Mouse (Mus musculus): ENCODE results near the gene Ncaph2.

Ncaph2 gene

DNA sequence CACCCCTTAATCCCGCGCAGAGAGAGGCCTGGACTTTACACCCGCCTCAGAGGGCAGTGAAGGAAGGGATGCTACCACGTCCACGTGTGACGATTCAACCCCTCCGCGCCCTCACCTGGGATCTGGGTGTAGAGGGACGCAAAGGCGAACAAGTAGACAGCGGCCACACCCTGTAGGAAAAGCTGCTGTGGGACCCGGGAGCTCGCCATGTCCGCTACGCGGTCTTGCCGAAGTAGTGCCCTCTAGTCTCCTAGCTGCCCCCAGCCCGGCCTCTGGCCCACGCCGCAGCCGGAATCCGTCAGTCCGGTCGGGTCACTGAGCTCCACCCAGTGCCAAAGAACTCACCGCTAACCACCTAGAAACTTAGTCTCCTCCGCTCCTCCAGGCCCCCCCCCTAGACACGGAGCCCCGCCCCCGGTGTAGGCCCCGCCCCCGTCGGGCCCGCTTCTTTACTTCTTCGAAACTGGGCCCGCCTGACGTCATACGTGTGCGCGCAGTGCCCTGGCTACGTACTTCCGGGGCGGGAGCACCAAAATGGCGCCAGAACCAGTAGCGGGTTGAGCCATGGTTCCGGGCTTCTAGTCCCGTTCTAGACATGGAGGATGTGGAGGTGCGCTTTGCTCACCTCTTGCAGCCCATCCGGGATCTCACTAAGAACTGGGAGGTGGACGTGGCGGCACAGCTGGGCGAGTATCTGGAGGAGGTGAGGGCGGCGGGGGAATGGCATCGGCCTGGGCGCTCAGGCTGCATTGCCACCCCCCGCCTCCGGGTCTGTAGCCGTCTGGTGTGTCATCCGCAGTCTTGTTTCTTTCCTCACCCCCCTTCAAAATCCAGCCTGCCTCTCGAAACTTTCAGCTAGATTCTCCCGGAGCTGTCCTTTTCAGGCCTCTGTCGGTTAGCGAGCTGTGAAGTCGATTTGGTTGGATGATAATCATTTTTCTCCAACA lies at the start of gene Ncaph2, which contains the start of gene Lmf2:
Ncaph2 (plus strand) TSS at position 479 of the 947 bp plus-strand sequence.
Lmf2 (minus strand) TSS at position 419 of the 947 bp plus-strand sequence.
- DNase-seq (ENCODE audit: low read depth): peak; percentile 94

- no peak for DNase-seq (ENCODE audit: low read depth)
These were observed 49.6 kb upstream of the Ncaph2 start for GRCm38 (mm10) chr15:89305966-89306365.

DNA sequence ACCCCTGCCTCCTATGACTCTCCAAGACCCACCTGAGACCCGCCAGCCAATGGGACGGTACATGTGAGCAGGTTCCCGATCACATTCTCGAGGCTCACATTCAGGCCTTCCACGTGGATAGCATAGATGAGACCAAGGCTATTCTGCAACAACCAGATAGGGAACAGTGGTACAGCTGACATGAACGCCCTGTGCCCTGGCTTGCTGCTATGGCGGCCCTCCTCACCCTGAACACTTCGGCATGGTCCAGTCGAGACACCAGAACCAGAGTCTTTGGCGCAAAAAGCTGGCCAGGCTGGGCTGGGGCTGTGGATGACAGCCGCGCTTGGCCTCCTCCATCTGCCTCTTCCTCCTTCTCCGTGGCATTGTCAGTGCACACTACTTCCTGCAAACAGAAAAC lies 48.1 kb upstream of the Ncaph2 start:
- no peak for DNase-seq (ENCODE audit: low read depth)

GRCm38 (mm10) chr15:89308406-89309139 lies 46.9 kb upstream of the Ncaph2 start:
- DNase-seq (ENCODE audit: low read depth): no peak

- no peak for DNase-seq (ENCODE audit: low read depth)
These were observed 45.5 kb upstream of the Ncaph2 start for GRCm38 (mm10) chr15:89309962-89310498.

DNA sequence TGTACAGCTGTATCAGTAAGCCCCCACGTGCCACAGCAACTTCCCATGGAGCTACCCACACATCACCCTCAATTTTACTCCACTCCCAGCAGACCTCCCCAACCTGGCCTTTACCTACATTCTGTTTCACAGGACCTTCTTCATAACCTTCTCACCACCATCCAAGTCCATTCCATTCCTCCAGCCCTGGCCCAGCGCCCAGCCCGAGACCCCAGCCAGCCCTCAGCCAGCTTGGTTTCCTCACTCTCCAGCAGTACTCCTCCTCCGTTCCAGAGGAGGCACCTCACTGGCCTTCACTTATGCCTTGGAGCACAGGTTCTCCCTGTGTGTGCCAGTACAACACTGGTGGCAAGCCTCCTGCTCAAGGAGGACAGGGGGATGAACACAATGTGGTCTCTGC lies 42.2 kb upstream of the Ncaph2 start:
- no peak for DNase-seq (ENCODE audit: low read depth)

DNA sequence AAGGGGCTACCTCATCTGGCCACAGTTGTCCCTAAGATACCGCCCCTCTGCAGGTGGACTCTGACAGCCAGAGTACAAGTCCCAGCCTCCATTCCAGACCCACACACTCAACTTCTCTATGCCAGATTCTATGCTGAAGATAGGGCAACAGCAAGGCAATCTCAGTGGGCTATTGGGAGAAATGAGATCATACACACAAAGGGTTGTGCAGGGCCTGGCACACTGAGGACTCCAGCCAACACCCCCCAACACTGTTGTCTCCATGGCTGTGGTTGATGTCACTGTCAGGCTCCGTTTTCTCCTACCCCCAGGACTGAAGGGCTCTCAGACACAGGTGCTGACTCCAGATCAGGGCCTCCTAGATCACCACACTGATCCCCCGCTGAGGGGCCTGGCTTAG lies 41.4 kb upstream of the Ncaph2 start:
- no peak for DNase-seq (ENCODE audit: low read depth)

- no peak for DNase-seq (ENCODE audit: low read depth)
These were observed 40.9 kb upstream of the Ncaph2 start for GRCm38 (mm10) chr15:89314511-89315189.

DNA sequence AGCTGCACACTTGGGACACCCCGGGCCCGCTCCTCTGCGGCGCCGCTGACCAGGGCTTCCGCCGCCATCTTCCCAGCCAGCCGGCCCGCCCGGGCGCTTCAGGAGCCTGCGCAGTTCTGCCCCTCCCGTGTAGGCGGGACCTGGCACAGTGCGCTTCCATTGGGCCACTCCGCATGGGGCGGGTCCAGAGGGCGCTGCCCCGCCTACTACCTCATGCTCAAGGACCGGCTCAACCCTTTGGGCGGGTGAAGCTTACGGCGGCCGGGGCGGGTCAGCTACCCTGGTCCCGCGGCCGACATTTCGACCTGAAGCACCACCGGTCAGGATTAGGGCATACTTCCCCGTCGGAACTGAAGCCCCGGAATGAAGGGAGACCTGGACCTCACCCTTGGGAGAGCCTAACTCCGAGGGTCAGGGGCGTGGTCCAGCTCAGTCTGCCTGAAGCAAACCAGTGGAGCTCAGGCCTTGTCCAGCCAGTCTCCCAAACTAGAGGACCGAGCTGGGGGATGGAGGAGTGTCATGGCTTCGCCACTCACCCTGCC lies 40.3 kb upstream of the Ncaph2 start, which contains the start of gene Sbf1:
Sbf1 (minus strand) TSS at position 122 of the 542 bp plus-strand sequence.
- DNase-seq (ENCODE audit: low read depth): peak; percentile 94

DNA sequence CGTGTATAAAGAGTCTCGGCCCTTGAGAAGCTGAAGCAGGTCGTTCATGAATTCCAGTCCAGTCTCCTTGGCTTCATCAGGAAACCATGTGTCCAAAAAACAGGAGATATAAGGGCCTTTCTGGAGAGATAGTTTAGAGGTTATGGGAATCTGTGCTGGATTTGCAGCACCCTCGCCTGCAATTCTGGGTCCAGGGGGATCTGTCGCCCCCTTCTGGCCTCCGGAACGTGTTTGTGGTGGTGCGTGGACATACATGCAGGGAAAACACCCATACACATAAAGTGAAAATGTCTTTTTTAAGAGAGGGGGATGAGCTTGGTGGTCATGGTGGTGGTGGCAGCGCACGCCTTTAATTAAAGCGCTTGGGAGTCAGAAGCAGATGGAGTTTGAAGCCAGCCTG lies 39.4 kb upstream of the Ncaph2 start:
- no peak for DNase-seq (ENCODE audit: low read depth)

GRCm38 (mm10) chr15:89321264-89321663 lies 34.3 kb upstream of the Ncaph2 start:
- no peak for DNase-seq (ENCODE audit: low read depth)

GRCm38 (mm10) chr15:89322670-89323522 lies 32.6 kb upstream of the Ncaph2 start, which contains the start of gene Adm2:
TSS of gene Adm2 (plus strand) at chr15:89322720.
- DNase-seq (ENCODE audit: low read depth): no peak

GRCm38 (mm10) chr15:89323656-89324055 lies 31.9 kb upstream of the Ncaph2 start:
- no peak for DNase-seq (ENCODE audit: low read depth)

DNA sequence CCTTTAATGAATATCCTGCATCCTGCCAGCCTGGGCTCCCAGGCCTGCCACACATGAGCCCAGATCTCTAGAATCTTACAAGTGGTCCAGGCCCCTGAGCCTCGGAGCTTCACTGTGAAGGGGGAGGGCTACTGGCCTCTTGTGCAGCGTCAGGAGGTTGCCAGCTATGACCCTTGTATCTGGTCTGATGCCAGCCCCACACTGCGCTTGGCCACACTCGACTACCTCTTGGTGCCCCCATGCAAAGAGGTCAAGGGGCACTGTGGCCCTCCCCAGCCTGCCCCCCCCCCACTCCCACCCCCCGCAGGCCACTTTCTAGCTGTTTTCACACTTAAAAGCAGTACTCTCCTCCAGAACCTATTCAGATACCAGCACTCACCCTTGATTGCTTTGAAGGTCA lies 29.1 kb upstream of the Ncaph2 start:
- DNase-seq (ENCODE audit: low read depth): no peak

DNA sequence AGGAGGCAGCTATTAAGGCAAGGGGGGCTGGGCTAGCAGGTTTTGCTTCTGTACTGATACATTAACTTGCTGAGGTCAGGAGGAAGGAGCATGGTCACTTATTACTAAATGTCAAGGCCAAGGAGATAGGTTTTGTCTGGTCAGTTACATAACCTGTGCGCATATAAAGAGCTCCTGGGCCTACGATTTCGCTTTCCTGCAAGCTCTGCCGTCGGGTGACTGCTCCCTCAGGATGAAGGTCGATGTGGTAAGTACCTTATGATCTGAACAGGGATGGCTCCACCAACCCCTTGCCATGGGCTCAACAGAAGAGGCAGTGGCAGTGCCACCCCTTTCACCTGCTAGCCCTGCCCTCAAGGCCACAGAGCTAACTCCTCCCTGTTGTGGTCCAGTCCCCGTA lies 21.2 kb upstream of the Ncaph2 start, which contains the start of gene Miox:
Miox (plus strand) TSS at position 128 of the 400 bp plus-strand sequence.
- no peak for DNase-seq (ENCODE audit: low read depth)

DNA sequence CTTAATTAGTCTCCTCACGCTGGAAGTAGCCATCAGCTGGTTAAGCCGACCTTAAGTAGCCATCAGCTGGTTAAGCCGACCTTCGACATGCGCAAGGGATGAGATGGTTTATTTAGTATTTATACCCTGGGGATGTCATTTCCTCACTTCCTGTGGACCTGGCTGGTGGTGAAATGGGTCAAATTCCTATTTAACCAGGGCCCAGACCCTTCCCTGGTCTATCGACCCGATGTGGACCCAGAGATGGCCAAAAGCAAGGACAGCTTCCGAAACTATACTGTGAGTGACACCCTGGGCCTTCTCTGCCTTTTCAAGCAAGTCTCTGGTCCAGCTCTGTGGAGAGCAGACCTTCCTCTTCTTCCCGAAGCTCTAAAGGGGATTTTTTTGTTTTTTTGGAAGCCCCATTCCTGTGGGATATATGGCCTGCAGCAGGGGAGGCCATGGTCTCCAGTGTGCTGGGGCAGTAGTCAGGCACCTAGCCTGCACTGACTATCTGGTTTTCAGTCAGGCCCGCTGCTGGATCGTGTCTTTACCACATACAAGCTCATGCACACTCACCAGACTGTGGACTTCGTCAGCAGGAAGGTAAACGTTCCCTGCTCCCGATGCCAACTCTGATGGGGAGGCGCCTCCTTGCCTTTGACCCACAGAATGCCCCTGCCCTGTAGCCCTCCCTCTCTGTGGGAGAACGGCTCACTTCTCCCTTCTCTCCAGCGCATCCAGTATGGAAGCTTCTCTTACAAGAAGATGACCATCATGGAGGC lies 20.6 kb upstream of the Ncaph2 start:
- no peak for DNase-seq (ENCODE audit: low read depth)

DNA sequence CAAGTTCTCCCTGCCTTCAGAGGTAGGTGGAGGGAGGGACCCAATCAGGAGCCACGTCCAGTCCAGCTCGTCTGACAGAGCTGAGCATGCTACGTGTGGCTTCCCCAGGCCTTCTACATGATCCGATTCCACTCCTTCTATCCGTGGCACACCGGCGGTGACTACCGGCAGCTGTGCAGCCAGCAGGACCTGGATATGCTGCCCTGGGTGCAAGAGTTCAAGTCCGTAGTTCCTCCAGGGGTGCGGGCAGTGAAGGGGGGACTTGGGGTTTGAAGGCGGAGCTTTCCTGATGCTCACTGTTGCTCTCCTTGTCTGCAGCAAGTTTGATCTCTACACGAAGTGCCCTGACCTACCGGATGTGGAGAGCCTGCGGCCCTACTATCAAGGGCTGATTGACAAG lies 19.1 kb upstream of the Ncaph2 start:
- no peak for DNase-seq (ENCODE audit: low read depth)

DNA sequence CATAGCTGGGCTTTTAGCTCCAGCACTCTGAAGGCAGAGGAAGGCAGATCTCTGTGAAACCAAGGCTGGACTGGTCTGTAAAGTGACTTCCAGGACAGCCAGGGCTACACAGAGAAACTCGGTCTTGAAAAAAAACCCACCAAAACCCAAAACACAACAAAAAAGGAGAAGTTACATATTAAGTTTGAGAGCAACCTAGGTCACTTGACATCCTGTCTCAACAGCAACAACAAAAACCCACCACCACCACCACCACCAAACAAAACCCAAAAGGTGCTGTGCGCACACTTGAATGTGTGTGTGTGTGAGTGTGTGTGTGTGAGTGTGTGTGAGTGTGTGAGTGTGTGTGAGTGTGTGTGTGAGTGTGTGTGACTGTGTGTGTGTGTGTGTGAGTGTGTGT lies 15.8 kb upstream of the Ncaph2 start:
- no peak for DNase-seq (ENCODE audit: low read depth)

- no peak for DNase-seq (ENCODE audit: low read depth)
These were observed 15.4 kb upstream of the Ncaph2 start for GRCm38 (mm10) chr15:89340136-89340535.

- DNase-seq (ENCODE audit: low read depth): no peak
These were observed 13.8 kb upstream of the Ncaph2 start for GRCm38 (mm10) chr15:89341678-89342077.

Data from c-Kit-positive CD71-positive TER-119-negative erythroid progenitor cells, embryonic 14.5 days (primary cell).